Mouse (Mus musculus): ENCODE results near the gene Exoc8.

GRCm38 (mm10) chr8:124903198-124903597 is 5.7 kb upstream of the Exoc8 start:
- TF ChIP-seq POLR2A (IDR thresholded peaks at IDR 0.05; ENCODE audit: borderline replicate concordance, insufficient read depth, low read length) = no peak
- no peak for TF ChIP-seq CTCF (IDR thresholded peaks at IDR 0.05; ENCODE audit: borderline replicate concordance, insufficient read depth, low read depth, low read length)

Data from cerebellum, adult 2 months (tissue).